Mouse (Mus musculus): ENCODE measurements around the gene Mastl.

- TF ChIP-seq CTCF (IDR thresholded peaks at IDR 0.05; ENCODE audit: low read depth) (no peak), EP300 (IDR thresholded peaks at IDR 0.05; ENCODE audit: low read depth) (no peak)
These were observed 45.2 kb upstream of the Mastl start for GRCm38 (mm10) chr2:23201034-23201433.

Measured in liver, embryonic 14.5 days (tissue).